16 mouse cellular contexts compared by ENCODE assay signal in genomic region chrX:162402487-162402886, GRCm38 (mm10).
DNase-seq lines count a peak whose midpoint lies in the region; TF ChIP-seq lines count a peak whose summit lies in the region.
"Had no signal": no experiment of that assay in that cellular context is flagged by ENCODE, and none has a peak within 500 bp of the region (broad histone marks: within the 10 kb centered on the region; RNA-seq: fewer than 3 reads in every experiment).

No protein-coding gene starts in this region.

- no peak overlapping the region for H3K4me3 ChIP-seq in gastrocnemius, adult 2 months
- H3K4me3 ChIP-seq: embryonic facial prominence, embryonic 13.5 days; heart, embryonic 15.5 days; megakaryocyte, embryonic 14.5 days; neural tube, embryonic 12.5 days had no signal

- TF ChIP-seq CTCF in gastrocnemius, adult 2 months (IDR thresholded peaks at IDR 0.05): no peak

- H3K27ac ChIP-seq in gastrocnemius, adult 2 months: no peak overlapping the region
- H3K27ac ChIP-seq: embryonic facial prominence, embryonic 13.5 days; heart, embryonic 15.5 days; neural tube, embryonic 12.5 days had no signal

- DNase-seq in cerebellum, adult 11-12 months: peak; percentile 5
- no peak for DNase-seq in cerebellum, adult 8-10 months
- DNase-seq in heart, postnatal 4 days: peak; percentile 11
- no peak for DNase-seq in heart, postnatal 36 days
- DNase-seq in testis, postnatal 14 days (ENCODE audit: low spot score): peak; percentile 3
- no peak for DNase-seq in testis, postnatal 10 days (ENCODE audit: low spot score)
- no peak for DNase-seq in gastrocnemius, adult 2 months
- no peak for DNase-seq in adrenal gland, adult (ENCODE audit: inconsistent age in 2 of 2, low spot score in 1 of 2)
- DNase-seq: adrenal gland, postnatal 14 days; kidney, adult 18-20 months; kidney, postnatal 25 days; thymus, postnatal 36 days had no signal

- intact Hi-C loops in heart, postnatal 36 days (cut with DNase I): no loop called here
- intact Hi-C loops in gastrocnemius, adult 2 months (cut with DNase I): no loop called here

Comparison
In these comparisons a context has a peak if more than half of its experiments do, and no peak if none do; other contexts are left out.
1. DNase-seq: peak in cerebellum, adult 11-12 months (single experiment), heart, postnatal 4 days (single experiment) and testis, postnatal 14 days (single experiment); none in cerebellum, adult 8-10 months (single experiment), heart, postnatal 36 days (0 of 2), testis, postnatal 10 days (single experiment), gastrocnemius, adult 2 months (single experiment) and adrenal gland, adult (0 of 2).